Mouse (Mus musculus): ENCODE results near the gene Trappc4. TPM values are rescaled to one million over a fixed set of nuclear protein-coding genes. Genes with fewer than 3 reads are reported as not detected.

Trappc4 gene
- 73.4 and 120 TPM in 2 replicates for polyA plus RNA-seq (2012; rRNA removed; ENCODE audit: low replicate concordance)

DNA sequence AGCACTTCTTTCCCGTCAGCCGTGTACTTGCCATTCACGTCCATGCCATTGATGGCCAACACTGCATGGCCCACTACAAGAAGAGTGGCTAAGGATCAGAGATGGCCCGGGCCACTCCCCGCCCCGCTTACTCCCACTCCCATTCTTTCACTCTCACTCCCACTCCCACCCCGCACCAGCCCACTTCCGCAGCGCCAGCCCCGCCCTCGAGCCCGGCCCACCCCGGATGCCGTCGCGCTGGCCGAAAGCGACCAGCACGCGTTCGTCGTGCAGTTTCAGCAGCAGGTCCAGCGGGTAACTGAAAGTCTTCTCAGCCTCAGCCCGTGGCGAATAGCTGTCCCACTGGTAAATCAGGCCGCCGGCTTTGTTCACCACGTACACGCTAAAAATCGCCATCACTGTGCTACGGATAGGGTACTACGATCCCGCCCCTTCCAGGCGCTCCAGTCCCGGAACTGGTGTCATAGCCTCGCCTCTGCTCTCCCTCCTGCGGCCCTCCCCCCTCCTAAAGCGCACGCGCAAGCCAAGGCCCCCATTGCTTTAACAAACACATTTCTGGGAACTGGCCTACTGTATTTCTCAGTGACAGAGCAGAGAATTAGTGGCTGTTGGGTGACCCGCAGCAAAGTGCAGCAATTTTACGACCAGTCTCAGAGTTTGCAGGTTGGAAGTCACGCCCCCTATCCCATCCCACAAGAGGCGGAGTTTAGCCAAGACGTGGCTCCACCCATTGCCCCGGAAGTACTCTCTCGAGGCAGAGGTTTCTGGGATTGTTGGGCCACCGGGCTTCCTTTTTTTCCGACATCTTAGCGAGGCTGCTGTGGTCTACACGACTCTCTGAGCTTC is at the start of gene Trappc4, which contains the start of gene Rps25:
Trappc4 (minus strand) TSS at position 695 of the 846 bp plus-strand sequence.
Rps25 (plus strand) TSS at position 234 of the 846 bp plus-strand sequence.

DNA sequence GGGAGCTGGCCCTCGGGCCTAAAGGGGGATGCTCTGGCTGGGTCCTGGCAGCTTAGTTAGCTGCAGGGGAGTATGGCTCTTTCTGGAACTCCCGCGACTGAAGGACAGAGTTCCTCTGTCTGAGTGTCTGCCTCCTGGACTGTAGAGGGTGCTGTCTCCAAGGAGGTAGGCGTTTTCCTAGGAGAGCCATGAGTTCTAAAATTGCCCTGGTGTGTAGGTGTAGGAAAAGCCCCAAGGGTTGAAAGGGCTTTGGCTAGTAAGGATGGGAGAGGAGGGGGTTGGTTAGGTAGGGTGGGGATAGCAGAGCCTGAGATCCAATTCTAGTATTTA is 47.5 kb upstream of the Trappc4 start, which contains the start of gene Upk2:
Upk2 (minus strand) TSS at position 86 of the 330 bp plus-strand sequence.

DNA sequence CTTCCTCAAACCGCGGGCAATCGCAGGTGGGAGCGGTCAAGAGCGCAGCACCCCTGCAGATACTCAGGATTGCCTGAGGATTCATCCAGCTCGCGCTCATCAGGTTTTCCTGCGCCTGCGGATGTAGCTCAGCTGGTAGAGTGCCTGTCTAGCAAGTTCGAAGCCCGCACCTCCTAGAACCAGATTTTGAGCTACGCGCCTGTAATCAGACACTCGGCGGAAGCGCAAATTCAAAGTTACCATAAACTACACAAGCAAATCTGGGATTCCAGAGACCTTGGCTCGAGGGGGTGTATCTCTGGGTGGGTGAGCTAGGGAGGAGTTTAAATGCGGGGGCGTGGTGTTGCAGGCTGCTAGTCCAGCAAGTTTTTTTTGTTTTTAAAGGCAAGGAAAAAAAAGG is 33.6 kb upstream of the Trappc4 start, which contains the start of gene Foxr1:
Foxr1 (minus strand) TSS at position 176 of the 400 bp plus-strand sequence.

DNA sequence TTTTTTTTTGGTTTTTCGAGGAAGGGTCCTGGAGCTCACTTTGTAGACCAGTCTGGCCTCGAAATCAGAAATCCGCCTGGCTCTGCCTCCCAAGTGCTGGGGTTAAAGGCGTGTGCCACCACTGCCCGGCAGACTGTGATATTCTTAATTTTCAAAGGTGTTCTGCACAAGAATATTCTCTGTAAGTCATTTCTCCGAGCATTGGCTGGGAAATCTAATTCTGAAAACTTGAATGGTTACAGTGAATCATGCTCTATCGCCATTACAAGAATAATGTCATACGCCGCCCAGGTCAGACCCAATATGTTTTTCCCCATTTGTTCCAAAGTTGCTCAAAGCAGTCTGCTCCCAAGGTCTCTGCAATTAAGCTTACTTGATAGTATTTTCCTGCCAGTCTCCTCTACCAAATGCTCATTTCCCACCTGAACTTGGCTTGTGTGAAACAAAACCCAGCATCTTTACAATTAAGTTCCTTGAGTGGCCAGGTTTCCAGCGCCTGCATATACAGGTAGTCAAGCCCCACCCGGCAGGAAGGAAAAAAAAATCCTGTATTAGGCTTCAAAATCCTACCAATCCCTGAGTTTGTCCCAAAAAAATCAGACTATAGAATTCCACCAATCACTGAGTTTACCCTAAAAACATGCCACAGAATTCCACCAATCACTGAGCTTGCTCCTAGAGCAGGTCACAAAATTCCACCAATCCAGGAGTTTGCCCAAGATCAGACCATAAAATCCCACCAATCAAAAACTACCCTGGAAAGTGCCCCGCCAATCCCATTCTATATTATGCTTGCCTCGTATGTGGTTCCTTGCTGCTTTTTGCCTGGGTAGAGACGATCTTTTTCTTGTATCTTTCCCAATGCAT is 11.4 kb upstream of the Trappc4 start, which contains the start of gene Ccdc84:
Ccdc84 (minus strand) TSS at position 51 of the 867 bp plus-strand sequence.

DNA sequence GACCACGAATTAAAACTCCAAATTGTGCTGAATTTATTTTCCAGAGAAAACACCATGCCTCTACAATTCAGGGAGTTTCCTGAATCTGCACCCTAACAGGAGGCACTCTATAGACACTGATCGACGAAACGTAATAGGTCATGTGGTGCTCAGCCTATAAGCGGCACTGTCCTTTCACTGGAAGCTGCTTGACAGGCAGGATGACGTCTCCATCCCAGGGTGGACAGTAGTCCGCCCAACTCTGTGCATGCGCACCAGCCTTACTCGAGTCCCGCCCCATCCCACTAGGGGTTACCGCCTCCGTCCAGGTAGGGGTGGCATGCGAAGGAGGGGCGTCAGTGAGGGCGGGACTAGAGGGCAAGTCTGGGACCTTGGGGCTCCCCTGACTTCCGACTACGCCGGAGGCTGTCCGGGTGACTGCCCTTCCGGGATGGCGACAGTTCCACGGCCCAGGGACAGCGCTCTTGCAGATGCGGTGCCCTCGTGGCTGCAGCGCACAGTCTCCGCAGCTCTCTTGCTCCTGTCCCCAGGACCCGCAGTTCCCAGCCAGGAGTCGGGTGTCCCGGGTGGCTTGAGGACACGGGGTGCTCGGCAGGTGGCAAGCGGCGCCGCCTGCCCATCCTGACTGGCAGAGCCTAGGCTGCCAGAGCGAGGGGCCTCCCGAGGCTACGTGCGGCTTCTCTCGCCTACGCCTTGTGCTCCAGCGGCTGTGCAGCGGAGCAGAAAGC is 10.6 kb downstream of the Trappc4 start, which contains the start of gene Slc37a4:
Slc37a4 (plus strand) TSS at position 169 of the 728 bp plus-strand sequence.

DNA sequence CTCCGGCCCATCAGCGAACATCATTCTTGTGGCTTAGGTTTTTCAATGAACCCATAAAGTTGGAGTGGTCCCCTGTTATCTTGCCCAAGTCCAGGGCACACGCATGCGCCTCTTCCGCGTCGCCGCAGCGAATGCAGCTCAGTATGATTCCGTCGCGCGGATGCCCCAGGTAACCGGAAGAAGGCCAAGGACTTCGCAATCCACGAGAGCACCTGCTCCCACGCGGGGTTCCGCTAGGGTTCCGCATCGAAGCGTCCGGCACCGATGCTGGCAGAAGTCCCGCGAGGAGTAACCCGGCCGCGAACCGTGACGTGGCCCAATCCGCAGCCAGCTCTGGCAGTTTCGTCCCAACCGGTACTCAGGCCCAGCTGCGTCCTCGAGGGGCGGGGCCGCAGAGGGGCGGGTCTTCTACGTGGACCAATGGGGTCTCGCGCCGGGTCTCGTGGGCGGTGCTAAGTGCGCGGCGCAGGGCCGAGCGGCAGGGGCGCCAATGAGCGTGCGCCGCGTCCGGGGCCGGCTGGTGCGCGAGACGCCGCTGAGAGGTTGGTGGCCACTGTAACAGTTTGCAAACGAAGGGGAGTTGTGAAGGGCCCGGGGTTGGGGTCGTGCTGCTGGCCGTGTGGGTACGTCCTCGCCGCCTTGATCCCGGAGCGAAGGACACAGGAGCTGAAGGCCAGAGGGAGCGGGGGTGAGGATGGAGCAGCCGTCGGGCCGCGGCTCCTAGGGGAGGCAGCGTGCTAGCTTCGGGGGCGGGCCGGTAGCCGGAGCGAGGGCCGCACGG is 28.2 kb downstream of the Trappc4 start, which contains the start of gene Hyou1:
Hyou1 (plus strand) TSS at position 437 of the 781 bp plus-strand sequence.

DNA sequence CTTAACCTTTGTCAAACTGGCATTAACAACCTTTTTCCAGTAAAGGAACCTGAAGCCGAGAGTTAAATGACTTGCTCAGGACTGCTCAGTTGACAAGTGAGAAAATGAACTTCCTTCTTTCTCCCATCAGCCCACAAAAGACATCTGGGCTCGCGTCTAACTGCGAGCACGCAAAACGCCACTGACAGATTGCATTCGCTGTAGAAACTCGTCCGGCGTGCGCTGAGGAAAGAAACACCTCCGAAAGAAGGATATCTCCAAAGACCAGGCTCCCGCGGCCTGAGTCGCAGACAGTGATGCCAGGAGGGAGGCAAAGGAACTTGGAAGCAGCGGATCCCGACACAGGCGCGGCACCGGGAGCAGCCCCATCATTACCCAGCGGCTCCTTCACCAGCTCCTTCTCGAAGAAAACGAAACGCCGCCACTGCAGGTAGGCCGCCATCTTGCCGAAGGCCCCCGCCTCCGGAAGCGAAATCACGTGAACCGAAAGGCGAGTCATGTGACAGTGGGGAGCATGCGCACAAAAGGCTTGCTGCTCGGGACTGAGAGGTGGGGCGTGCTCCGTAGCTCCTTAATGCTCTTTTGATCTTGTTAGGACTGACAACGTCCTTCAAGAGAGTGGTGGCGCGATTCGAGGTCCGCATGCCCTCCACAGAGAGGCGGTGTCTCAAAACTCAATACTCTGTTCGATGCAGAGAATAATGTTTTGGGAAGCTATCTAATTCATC is 46.0 kb downstream of the Trappc4 start, which contains the start of gene Vps11:
Vps11 (minus strand) TSS at position 481 of the 728 bp plus-strand sequence.

Other genes with a start within 250 kb of the Trappc4 start
- gene Cbl, start 173.6 kb downstream of the Trappc4 start, polyA plus RNA-seq (2012; rRNA removed; ENCODE audit: low replicate concordance), result 11.5 and 18.6 TPM in 2 replicates
- gene Ccdc153, start 166.9 kb downstream of the Trappc4 start, polyA plus RNA-seq (2012; rRNA removed; ENCODE audit: low replicate concordance), result not detected in 2 replicates
- 0.10 and 0.13 TPM in 2 replicates for gene Pdzd3, start 156.1 kb downstream of the Trappc4 start, polyA plus RNA-seq (2012; rRNA removed; ENCODE audit: low replicate concordance)
- gene Nlrx1, start 139.0 kb downstream of the Trappc4 start, polyA plus RNA-seq (2012; rRNA removed; ENCODE audit: low replicate concordance), result 23.7 and 26.2 TPM in 2 replicates
- gene Abcg4, start 119.0 kb downstream of the Trappc4 start, polyA plus RNA-seq (2012; rRNA removed; ENCODE audit: low replicate concordance), result 4.6 and 20.7 TPM in 2 replicates
- 27.2 and 45.3 TPM in 2 replicates for gene Hinfp, start 101.9 kb downstream of the Trappc4 start, polyA plus RNA-seq (2012; rRNA removed; ENCODE audit: low replicate concordance)
- 64.0 and 72.6 TPM in 2 replicates for gene C2cd2l, start 87.3 kb downstream of the Trappc4 start, polyA plus RNA-seq (2012; rRNA removed; ENCODE audit: low replicate concordance)
- gene Dpagt1, start 81.6 kb downstream of the Trappc4 start, polyA plus RNA-seq (2012; rRNA removed; ENCODE audit: low replicate concordance), result 71.2 and 80.6 TPM in 2 replicates
- 28.0 and 118 TPM in 2 replicates for gene H2afx, start 72.9 kb downstream of the Trappc4 start, polyA plus RNA-seq (2012; rRNA removed; ENCODE audit: low replicate concordance)
- gene Hmbs, start 63.4 kb downstream of the Trappc4 start, polyA plus RNA-seq (2012; rRNA removed; ENCODE audit: low replicate concordance), result 62.0 and 66.6 TPM in 2 replicates
- gene Vps11, start 45.9 kb downstream of the Trappc4 start, polyA plus RNA-seq (2012; rRNA removed; ENCODE audit: low replicate concordance), result 35.6 and 39.4 TPM in 2 replicates
- 32.6 and 83.1 TPM in 2 replicates for gene Hyou1, start 28.1 kb downstream of the Trappc4 start, polyA plus RNA-seq (2012; rRNA removed; ENCODE audit: low replicate concordance)
- 35.9 and 39.9 TPM in 2 replicates for gene Slc37a4, start 10.7 kb downstream of the Trappc4 start, polyA plus RNA-seq (2012; rRNA removed; ENCODE audit: low replicate concordance)
- 174 and 399 TPM in 2 replicates for gene Rps25, start 461 bp downstream of the Trappc4 start, polyA plus RNA-seq (2012; rRNA removed; ENCODE audit: low replicate concordance)
- gene Ccdc84, start 11.0 kb upstream of the Trappc4 start, polyA plus RNA-seq (2012; rRNA removed; ENCODE audit: low replicate concordance), result 26.8 and 28.5 TPM in 2 replicates
- gene Foxr1, start 33.5 kb upstream of the Trappc4 start, polyA plus RNA-seq (2012; rRNA removed; ENCODE audit: low replicate concordance), result not detected in 2 replicates
- 0.14 and 5.6 TPM in 2 replicates for gene Upk2, start 47.4 kb upstream of the Trappc4 start, polyA plus RNA-seq (2012; rRNA removed; ENCODE audit: low replicate concordance)
- gene Bcl9l, start 75.2 kb upstream of the Trappc4 start, polyA plus RNA-seq (2012; rRNA removed; ENCODE audit: low replicate concordance), result 41.1 and 47.8 TPM in 2 replicates
- gene Cxcr5, start 154.3 kb upstream of the Trappc4 start, polyA plus RNA-seq (2012; rRNA removed; ENCODE audit: low replicate concordance), result 0.24 and 0.46 TPM in 2 replicates
- gene Ddx6, start 197.3 kb upstream of the Trappc4 start, polyA plus RNA-seq (2012; rRNA removed; ENCODE audit: low replicate concordance), result 24.7 and 33.1 TPM in 2 replicates